Mouse (Mus musculus): ENCODE data around the gene Abcc4. TPM values are rescaled to one million over a fixed set of nuclear protein-coding genes. Genes with fewer than 3 reads are reported as not detected.

Abcc4 gene
- total RNA-seq, 1 experiment = 36.5 TPM

DNA sequence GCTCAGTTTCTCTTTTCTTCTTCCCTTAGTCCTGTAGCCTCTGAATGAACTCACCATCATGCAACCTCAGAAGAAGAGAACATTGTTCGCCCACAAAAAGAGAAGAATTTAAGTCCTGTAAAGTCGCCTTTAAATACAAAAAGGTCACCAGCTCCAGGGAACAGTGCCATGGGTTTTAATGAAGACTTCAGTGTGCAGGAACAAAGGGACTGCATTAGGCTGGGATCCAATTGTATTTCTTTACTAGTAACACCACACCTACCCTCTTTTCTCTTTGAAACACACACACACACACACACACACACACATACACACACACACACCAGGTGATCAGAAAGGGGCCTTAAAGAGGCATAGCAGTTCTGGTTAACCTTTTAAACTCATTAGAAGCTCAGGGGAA is 195.2 kb downstream of the Abcc4 start:
- TF ChIP-seq CHD2 (IDR thresholded peaks at IDR 0.05; ENCODE audit: low read depth, low read length) (no peak), MAFK (IDR thresholded peaks at IDR 0.05; ENCODE audit: insufficient read depth, low read depth, low read length) (no peak), ZC3H11A (IDR thresholded peaks at IDR 0.05; ENCODE audit: borderline replicate concordance, low read depth, low read length) (no peak), ZNF384 (IDR thresholded peaks at IDR 0.05; ENCODE audit: low read depth, low read length) (no peak), HCFC1 (IDR thresholded peaks at IDR 0.05; ENCODE audit: borderline replicate concordance, insufficient read depth, low read length) (no peak)
- DNase-seq (ENCODE audit: low read depth, low spot score) = no peak
- Histone ChIP-seq H3K36me3 (ENCODE audit: control insufficient read depth, insufficient read depth, low read length, poor library complexity, severe bottlenecking) (peaks cover 25% of the 10 kb centered on the region), H3K27ac (ENCODE audit: insufficient read depth, low read depth, low read length, poor library complexity, severe bottlenecking) (no peak overlapping the region), H3K4me3 (ENCODE audit: insufficient read depth in 1 of 2, low read depth in 1 of 2, low read length in 2 of 2, poor library complexity in 1 of 2, severe bottlenecking in 1 of 2) (no peak overlapping the region), H3K9me3 (ENCODE audit: control insufficient read depth, insufficient read depth, low read depth, low read length) (no peaks in the 10 kb centered on the region), H3K4me1 (ENCODE audit: control insufficient read depth in 2 of 2, insufficient read depth in 2 of 2, low read length in 2 of 2, poor library complexity in 1 of 2) (0 out of 4 replicates have a peak, but pooled peaks cover 0 to 1% of the 10 kb centered on the region in 2 experiments), H3K9ac (ENCODE audit: insufficient read depth, low read depth, low read length, poor library complexity, severe bottlenecking) (no peak overlapping the region)
- in situ Hi-C loops (cut with MboI; ENCODE audit: low sequenced_read_pairs in 2 of 2, unreplicated experiment in 2 of 2) = no loop called here

DNA sequence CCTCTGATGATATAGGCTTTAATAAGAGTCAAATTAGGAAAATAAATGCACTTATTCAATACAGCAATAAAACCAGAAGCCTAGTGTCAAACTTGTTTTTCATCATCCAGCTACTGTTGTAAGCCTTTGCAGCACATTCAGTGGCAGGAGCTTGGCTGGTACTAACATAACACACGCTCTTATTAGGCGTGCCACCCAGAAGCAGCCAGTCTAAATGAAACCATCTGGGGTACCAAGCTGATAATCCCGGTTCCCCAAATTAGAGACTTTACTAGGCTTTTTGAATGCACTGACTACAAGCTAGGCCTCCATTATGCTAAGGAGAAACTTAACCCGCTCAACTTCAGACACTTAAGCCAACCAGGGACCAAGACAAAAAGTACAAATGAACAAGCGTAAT is 195.8 kb downstream of the Abcc4 start:
- Histone ChIP-seq H3K9ac (ENCODE audit: insufficient read depth, low read depth, low read length, poor library complexity, severe bottlenecking) (no peak overlapping the region), H3K27ac (ENCODE audit: insufficient read depth, low read depth, low read length, poor library complexity, severe bottlenecking) (no peak overlapping the region), H3K9me3 (ENCODE audit: control insufficient read depth, insufficient read depth, low read depth, low read length) (no peaks in the 10 kb centered on the region), H3K36me3 (ENCODE audit: control insufficient read depth, insufficient read depth, low read length, poor library complexity, severe bottlenecking) (peaks cover 23% of the 10 kb centered on the region), H3K4me3 (ENCODE audit: insufficient read depth in 1 of 2, low read depth in 1 of 2, low read length in 2 of 2, poor library complexity in 1 of 2, severe bottlenecking in 1 of 2) (no peak overlapping the region), H3K4me1 (ENCODE audit: control insufficient read depth in 2 of 2, insufficient read depth in 2 of 2, low read length in 2 of 2, poor library complexity in 1 of 2) (no peaks in the 10 kb centered on the region)
- no peak for DNase-seq (ENCODE audit: low read depth, low spot score)
- in situ Hi-C loops (cut with MboI; ENCODE audit: low sequenced_read_pairs in 2 of 2, unreplicated experiment in 2 of 2) = no loop called here
- TF ChIP-seq MAFK (IDR thresholded peaks at IDR 0.05; ENCODE audit: insufficient read depth, low read depth, low read length) = no peak
- no peak for TF ChIP-seq CHD2 (IDR thresholded peaks at IDR 0.05; ENCODE audit: low read depth, low read length)
- no peak for TF ChIP-seq ZC3H11A (IDR thresholded peaks at IDR 0.05; ENCODE audit: borderline replicate concordance, low read depth, low read length)
- TF ChIP-seq HCFC1 (IDR thresholded peaks at IDR 0.05; ENCODE audit: borderline replicate concordance, insufficient read depth, low read length) = no peak
- no peak for TF ChIP-seq ZNF384 (IDR thresholded peaks at IDR 0.05; ENCODE audit: low read depth, low read length)

DNA sequence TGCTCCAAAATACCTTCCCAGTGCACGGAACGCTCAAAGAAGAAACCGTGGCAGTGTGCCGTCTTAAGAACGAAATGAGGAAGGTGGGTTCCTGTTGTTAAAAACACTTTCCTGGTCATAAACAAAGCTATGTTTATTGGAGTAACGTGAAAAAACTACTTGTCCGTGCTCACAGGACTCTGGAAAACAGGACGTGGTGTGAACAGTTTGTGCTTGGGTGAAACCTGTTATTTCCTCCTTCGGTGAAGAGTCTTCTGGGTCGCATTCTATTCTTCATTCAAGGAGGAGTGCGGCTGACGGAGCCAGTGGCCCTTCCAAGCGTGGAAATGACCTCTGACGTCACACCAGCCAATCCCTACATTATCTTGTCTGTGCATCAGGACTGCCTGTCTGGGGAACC is 198.2 kb downstream of the Abcc4 start:
- Histone ChIP-seq H3K4me1 (ENCODE audit: control insufficient read depth in 2 of 2, insufficient read depth in 2 of 2, low read length in 2 of 2, poor library complexity in 1 of 2) (no peaks in the 10 kb centered on the region), H3K27ac (ENCODE audit: insufficient read depth, low read depth, low read length, poor library complexity, severe bottlenecking) (no peak overlapping the region), H3K4me3 (ENCODE audit: insufficient read depth in 1 of 2, low read depth in 1 of 2, low read length in 2 of 2, poor library complexity in 1 of 2, severe bottlenecking in 1 of 2) (no peak overlapping the region), H3K9me3 (ENCODE audit: control insufficient read depth, insufficient read depth, low read depth, low read length) (no peaks in the 10 kb centered on the region), H3K36me3 (ENCODE audit: control insufficient read depth, insufficient read depth, low read length, poor library complexity, severe bottlenecking) (peaks cover 21% of the 10 kb centered on the region; the same call in 1 of the 2 replicates), H3K9ac (ENCODE audit: insufficient read depth, low read depth, low read length, poor library complexity, severe bottlenecking) (no peak overlapping the region)
- no peak for TF ChIP-seq CHD2 (IDR thresholded peaks at IDR 0.05; ENCODE audit: low read depth, low read length)
- TF ChIP-seq ZNF384 (IDR thresholded peaks at IDR 0.05; ENCODE audit: low read depth, low read length) = no peak
- TF ChIP-seq ZC3H11A (IDR thresholded peaks at IDR 0.05; ENCODE audit: borderline replicate concordance, low read depth, low read length) = no peak
- no peak for TF ChIP-seq HCFC1 (IDR thresholded peaks at IDR 0.05; ENCODE audit: borderline replicate concordance, insufficient read depth, low read length)
- no peak for TF ChIP-seq MAFK (IDR thresholded peaks at IDR 0.05; ENCODE audit: insufficient read depth, low read depth, low read length)
- in situ Hi-C loops (cut with MboI; ENCODE audit: low sequenced_read_pairs in 2 of 2, unreplicated experiment in 2 of 2) = no loop called here
- DNase-seq (ENCODE audit: low read depth, low spot score) = no peak

DNA sequence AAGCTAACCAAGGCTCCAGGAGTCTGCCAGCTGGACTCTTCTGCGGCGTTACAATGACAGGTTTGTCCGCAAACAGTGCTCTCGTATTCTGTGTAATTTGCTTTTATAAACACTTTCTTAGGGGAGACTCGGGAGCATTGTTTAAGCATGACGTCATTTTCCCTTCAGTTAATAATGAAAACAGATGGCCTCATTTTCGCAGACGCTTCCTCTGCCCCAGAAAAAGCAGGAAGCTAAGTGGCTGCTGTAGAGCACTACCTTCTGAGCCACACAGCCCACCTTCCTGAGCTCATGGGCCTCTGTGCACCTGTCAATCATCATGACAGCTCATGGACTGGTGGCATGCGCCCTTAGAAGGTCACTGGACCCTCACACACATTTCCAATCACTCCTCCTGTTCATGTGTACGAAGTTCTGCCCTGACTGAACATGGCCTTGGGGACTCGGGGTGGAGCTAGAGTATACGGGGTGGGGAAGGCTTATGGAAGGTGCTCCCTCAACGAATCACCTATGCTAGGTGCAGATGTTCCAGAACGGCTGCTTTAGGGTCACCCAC is 199.3 kb downstream of the Abcc4 start:
- Histone ChIP-seq H3K9me3 (ENCODE audit: control insufficient read depth, insufficient read depth, low read depth, low read length) (no peaks in the 10 kb centered on the region), H3K4me1 (ENCODE audit: control insufficient read depth in 2 of 2, insufficient read depth in 2 of 2, low read length in 2 of 2, poor library complexity in 1 of 2) (no peaks in the 10 kb centered on the region), H3K36me3 (ENCODE audit: control insufficient read depth, insufficient read depth, low read length, poor library complexity, severe bottlenecking) (peaks cover 25% of the 10 kb centered on the region; the same call in 1 of the 2 replicates), H3K27ac (ENCODE audit: insufficient read depth, low read depth, low read length, poor library complexity, severe bottlenecking) (no peak overlapping the region), H3K4me3 (ENCODE audit: insufficient read depth in 1 of 2, low read depth in 1 of 2, low read length in 2 of 2, poor library complexity in 1 of 2, severe bottlenecking in 1 of 2) (no peak overlapping the region), H3K9ac (ENCODE audit: insufficient read depth, low read depth, low read length, poor library complexity, severe bottlenecking) (no peak overlapping the region)
- no peak for DNase-seq (ENCODE audit: low read depth, low spot score)
- in situ Hi-C loops (cut with MboI; ENCODE audit: low sequenced_read_pairs in 2 of 2, unreplicated experiment in 2 of 2) = no loop called here
- no peak for TF ChIP-seq ZC3H11A (IDR thresholded peaks at IDR 0.05; ENCODE audit: borderline replicate concordance, low read depth, low read length)
- no peak for TF ChIP-seq HCFC1 (IDR thresholded peaks at IDR 0.05; ENCODE audit: borderline replicate concordance, insufficient read depth, low read length)
- TF ChIP-seq ZNF384 (IDR thresholded peaks at IDR 0.05; ENCODE audit: low read depth, low read length) = no peak
- TF ChIP-seq MAFK (IDR thresholded peaks at IDR 0.05; ENCODE audit: insufficient read depth, low read depth, low read length) = no peak
- no peak for TF ChIP-seq CHD2 (IDR thresholded peaks at IDR 0.05; ENCODE audit: low read depth, low read length)
